Mouse (Mus musculus): Measurements from ENCODE around the gene Slc28a3.

Gene Slc28a3

DNA sequence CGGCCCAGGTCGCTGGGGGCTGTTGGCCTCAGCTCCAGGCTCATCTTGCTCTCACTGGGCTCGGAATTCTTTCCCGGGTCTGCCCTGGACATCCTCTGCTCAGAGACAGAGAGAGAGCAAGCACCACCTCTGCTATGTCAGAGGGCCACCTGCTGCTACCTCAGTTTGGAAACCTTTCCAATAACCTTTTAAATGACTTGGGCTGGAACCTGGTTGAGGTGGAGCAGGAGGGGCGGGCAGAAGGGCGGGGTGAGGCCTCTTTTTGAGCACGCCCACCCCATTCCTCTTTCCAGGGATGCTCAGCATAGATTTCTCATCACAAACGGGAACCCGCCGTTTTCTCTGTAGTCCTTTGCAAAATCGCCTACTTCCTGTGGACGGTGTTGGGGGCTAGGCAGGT, at the start of gene Slc28a3:
Gene Slc28a3, minus strand, starts transcription at position 162 of the 400 bp plus-strand sequence.
- no peak for DNase-seq (ENCODE audit: low spot score)

DNA sequence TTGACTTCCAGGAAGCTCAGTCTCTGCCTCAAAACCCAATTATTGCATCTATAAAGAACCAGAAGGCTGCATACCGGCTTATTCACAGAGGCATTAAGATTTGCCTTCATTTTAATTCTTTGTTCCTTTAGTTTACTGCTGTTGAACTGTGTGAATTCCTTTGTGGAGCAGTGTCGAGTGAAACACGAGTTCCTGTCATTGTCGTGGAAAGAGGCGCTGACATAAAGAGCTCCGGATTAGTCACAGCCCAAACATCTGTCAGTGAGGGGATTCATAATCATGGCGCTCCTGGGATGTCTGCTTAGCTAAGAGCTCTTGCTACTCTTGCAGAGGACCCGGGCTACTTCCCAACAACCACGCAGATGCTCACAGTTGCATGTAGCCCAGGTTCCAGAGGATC, 47.3 kb upstream of the Slc28a3 start:
- DNase-seq (ENCODE audit: low spot score) = no peak

DNA sequence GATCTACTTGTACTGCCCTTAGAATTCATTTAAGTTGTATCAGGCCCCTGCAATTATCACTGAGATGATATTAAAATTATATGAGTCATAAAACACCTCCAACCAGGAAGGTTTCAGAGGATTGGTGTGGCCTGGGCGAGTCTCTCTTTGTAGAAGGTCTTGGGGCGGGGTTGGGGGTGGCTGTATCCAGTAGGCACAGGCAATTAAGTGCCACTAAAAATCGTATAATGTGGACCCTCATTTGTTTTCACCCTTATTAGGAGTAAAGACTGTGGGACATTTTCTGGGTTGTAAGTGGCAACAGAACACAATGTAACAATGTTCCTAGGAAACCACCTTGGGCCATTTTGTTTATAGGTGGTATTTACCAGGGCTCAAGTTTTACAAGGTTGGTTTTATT, 46.2 kb upstream of the Slc28a3 start:
- DNase-seq (ENCODE audit: low spot score) = no peak

DNA sequence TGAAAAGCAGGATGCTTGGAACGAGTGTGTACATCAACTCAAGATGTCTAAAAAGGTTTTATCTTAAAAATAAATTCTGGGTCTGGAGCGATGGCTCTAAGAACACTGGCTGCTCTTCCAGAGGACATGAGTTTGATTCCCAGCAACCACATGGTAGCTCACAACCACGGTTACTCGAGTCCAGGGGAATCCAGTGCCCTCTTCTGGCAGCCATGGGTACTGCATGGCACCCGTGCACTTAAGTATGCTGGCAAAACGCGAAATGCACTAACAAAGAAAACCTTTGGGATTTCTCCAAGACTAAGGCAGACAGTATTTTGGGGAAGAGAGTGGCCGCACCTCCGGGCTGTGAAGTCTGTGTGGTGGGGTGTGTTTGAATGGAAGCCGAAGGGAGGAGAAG, 44.9 kb upstream of the Slc28a3 start:
- no peak for DNase-seq (ENCODE audit: low spot score)

DNA sequence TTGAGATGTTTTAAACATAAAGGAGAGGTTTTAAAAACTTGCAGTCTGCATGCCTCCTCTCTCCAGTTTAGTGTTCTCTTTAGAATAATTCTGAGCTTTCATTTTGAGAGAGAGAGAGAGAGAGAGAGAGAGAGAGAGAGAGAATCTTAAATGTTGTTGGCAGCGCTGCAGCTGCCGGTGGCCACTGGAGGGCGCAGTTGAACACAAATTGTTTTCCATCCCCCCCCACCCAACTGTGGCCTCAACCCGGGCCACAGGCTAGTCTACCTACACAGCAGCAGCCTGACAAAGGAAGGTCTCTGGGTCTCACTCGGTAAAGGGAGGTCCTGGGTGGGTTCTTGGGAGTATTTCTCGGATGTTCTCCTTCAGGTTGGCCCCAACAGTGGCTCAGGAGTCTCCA, 29.7 kb upstream of the Slc28a3 start:
- no peak for DNase-seq (ENCODE audit: low spot score)

DNA sequence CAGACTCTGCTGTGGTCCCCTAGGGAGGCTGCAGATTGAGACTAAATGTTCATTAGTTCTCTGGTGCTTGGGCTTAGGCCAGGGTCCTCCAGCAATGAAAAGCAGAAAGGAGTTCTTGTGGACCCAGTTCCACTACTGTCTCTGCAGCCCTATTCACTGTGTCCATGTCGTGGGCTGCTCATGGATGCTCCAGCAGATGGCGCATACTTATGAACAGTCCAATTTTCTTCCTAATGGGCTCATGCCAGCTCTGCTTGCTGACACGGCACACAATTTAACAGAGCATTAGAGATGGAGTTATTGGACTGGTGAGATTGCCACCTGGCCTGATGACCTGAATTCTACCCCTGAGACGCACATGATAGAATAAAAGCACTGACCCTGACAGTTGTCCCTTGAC, 28.3 kb upstream of the Slc28a3 start:
- DNase-seq (ENCODE audit: low spot score) = peak; percentile 8

DNA sequence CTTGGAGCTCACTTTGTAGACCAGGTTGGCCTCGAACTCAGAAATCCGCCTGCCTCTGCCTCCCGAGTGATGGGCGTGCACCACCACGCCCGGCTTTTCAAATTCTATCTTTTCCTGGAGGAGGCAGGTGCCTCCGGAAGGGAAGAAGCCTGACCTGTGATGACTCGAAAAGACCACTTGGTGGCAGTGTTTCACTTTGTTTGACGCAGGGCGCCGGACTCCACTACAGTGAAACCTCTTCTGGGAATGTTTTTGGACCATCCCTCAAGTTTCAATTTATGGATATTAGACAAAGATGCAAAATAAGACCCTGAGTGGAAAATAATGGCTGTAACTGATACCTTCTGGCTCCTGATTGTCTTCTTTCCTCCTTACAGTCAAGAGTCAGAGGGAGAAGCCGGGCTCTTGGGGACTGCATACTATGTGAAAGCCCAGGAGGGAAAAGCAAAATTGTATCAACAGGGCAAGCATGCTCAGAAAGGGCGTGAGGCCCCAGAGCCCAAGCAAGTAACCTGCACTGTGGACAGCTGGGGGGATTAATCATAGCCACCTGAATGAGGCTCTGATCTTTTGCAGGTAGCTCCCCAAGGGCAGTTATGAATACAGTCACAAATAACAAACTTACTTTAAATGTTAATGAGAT, 26.8 kb upstream of the Slc28a3 start:
- peak; percentile 74 for DNase-seq (ENCODE audit: low spot score)

DNA sequence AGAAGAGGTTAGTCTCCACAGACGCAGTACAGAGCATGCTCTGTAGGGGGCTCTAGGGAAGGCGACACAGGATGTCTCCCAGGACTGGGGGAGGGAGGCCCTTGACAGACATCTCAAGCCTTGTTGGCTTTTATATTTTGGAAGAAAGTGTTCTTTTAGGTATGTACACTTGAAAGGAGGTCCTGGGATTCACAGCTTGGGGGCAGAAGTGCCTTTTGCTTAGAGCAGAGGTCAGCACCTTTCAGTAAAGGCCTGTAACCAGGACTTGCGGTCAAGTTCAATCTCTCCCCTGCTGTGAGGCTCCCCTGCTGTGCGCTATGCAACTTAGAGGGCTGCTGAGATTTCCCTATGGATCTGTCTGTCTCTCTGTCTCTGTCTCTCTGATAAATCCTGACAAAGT, 23.2 kb upstream of the Slc28a3 start:
- no peak for DNase-seq (ENCODE audit: low spot score)

DNA sequence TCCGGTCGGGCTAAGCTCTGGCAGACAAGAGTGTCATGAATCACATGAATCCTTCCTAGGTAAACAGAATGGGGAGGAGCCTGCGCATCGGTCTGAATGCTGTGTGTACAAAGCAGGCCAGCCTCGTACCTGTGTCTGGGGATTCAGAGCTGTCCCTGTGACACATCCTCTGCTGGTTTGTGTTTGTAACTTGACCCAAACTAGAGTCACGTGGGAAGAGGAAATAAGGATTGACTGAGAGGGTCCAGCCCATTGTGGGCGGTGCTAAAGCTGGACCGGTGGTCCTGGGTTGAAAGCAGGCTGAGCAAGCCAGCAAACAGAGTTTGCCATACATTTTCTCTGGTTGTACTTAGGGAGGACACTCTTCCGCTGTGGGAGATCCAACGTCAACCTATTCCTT, 20.1 kb upstream of the Slc28a3 start:
- DNase-seq (ENCODE audit: low spot score) = no peak

DNA sequence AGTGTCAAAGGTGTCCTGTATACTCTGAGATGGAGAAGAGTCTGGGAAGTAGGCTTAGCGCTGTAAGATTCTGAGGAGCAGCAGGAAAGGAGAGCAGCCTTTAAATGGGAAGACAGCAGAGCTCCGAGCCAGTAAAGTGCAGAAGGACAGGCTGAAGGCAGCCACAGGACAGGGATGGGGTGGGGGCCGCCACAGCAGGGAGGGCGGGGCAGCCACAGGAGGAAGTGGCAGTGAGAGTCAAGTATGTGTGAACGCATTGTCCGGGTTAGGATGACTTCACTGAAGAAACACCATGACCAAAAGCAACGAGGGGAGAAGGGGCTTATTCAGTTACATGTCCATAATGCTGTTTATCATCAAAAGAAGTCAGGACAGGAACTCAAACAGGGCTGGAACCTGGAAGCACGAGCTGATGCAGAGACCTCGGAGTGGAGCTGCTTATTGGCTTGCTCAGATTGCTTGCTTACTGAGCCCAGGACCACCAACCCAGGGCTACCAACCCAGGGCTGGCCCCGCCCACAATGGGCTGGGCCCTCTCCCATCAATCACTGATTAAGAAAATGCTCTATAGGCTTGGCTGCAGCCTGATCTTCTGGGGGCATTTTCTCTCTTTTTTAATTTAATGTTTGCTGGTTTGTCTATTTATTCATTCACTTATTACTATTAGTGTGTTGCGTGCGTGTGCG, 18.8 kb upstream of the Slc28a3 start:
- DNase-seq (ENCODE audit: low spot score) = no peak

DNA sequence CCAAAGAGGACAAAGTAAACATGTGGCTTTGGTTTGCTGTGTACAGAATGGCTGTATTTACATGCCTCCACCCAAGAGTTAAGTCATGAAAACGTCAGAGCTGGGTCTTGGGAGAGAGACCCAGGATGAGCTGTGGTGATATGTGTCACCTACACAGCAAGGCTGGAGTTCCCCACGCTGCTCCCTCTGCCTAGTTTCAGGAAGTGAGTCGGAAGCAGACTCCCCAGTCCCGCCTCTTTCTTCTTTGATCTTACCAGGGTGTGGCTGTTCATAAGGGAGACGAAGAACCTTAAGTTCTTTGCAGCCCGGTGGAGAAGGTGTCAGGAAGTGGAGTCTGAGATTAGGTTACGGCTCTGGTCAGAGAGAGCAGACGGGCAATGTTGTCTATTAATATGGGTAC, 12.0 kb upstream of the Slc28a3 start:
- DNase-seq (ENCODE audit: low spot score) = no peak

DNA sequence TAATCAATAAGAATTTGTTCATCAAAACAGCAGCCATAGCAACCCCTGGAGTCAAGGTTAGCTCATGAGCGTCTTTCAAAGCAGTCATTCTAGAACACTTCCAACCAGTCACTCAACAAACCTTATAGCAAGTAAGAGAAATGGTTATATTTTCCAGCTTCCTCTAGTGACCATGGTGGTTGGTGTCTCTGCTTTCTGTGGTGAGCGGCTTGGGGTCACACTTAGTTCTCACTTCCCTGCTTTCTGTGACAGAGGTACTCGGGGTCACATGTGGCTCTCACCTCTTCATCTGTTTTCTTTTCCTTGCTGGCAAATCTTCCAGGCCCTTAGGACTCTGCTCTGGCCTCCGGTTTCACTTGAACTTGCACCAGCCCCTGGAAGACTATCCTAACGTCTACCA, 8.6 kb upstream of the Slc28a3 start:
- no peak for DNase-seq (ENCODE audit: low spot score)

DNA sequence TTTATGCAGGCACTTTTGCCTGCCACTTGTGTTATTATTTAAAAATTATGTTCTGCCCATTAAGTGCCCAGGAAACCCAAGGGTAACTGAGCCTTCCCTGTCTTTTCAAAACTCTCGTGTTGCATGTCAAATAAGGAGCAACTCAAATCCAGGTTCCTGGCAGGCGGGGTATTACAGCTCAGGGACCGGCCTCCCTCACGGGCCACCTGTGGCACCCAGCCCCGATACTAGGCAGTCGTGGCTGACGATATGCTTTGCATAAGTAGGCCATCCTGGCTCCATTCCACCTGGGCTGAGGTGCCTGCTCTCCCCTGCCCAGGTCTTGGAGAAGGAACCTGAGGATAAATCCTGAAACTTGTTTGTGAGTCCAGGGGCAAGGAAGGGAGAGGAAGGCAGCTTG, 618 bp downstream of the Slc28a3 start:
- DNase-seq (ENCODE audit: low spot score) = no peak

DNA sequence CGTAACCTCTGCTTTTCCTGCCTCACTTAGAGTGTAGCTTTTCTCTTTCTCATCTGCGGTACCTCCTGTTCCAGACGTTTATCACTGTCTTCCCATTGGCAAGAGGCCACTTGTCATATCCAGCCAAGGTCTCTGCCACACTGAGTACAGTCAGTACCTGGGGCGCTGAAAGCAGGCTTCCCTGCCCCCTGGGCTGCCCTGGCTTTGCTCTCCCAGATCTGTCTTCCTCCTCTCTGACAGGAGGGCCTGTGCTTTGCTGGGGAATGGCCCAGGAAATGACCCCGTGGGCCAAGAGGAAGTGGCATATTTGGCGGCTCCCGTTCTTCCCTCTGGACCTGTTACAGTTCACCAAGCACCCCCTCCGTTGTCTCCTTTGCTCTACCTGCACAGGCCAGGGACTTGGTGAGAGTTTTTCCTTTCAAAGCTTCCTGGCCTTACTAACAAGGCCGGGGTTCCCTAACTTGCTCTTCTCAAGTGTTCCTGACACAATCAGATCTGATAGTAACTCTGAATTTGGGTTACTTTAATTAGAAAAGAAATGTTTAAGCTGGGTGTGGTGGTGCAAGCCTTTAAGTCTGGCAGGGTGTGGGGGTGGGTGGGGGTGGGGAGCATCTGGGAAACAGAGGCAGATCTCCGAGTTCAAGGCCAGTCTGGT, 9.3 kb downstream of the Slc28a3 start:
- no peak for DNase-seq (ENCODE audit: low spot score)

DNA sequence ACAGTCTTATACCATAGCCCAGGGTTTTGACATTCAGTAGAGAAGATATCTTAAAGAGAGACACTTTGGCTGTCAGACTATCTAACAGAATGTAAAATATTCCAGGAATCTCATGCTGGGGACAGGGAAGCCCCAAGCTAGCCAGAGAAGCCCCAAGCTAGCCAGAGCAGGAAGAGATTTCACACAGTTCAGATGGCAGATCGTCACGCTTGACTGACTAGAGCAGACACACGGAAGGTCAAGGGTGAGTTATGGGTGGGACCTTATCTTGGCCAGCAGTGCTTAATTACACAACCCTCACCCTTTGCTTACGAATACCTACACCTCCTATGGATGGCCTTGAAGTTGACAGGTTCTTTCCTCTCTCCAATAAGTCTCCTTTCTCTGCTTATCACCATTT, 12.1 kb downstream of the Slc28a3 start:
- no peak for DNase-seq (ENCODE audit: low spot score)

DNA sequence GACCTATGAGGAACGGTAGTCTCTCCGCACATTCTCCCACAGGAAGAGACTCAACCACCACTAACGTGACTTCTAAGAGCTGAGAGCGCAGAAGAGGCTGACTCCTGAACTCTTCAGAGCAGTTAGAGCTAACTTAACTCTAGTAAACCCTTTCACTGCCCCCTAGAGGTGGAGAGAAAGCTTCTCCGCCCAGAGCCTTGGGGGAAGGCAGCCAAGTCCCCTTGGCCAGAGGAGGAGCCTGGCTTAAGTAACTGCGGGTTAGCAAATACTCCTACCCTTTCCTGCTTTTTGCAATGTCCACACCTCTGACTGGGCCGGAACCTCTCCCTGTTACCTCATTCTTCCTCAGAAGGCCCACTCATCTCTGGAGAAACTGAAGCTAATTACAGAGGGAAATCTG, 17.5 kb downstream of the Slc28a3 start:
- DNase-seq (ENCODE audit: low spot score) = no peak

DNA sequence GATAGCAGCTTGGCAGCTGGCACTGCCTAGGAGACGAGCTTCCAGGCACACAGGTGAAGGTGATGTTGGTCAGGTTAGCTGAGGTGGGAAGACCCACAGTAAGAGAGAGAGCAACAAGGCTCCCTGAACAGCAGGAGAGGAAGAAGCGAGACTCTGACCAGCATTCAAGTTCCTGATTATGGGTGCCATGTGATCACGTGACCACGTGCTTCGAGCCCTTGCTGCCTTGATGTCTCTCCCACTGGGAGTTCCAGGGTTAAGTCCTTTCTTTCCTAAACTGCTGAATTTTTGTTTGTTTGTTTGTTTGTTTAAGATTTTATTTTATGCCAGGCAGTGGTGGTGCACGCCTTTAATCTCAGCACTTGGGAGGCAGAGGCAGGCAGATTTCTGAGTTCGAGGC, 18.8 kb downstream of the Slc28a3 start:
- no peak for DNase-seq (ENCODE audit: low spot score)

DNA sequence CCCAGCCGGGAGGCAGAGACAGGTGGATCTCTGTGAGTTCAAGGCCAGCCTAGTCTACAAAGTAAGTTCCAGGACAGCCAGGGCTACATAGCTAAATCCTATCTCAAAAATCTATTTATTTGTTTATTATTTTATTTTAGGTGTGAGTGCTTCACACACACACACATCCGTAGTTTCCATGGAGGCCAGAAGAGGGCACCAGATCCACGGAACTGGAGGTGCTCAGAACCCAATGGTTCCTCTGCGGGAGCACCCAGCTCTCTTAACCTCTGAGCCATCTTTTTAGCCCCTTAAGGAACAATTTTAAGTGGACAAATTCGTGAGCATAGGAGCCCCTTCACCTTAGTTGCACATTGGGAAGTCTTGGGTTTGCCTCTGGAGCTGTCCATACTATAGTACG, 20.0 kb downstream of the Slc28a3 start:
- no peak for DNase-seq (ENCODE audit: low spot score)

DNA sequence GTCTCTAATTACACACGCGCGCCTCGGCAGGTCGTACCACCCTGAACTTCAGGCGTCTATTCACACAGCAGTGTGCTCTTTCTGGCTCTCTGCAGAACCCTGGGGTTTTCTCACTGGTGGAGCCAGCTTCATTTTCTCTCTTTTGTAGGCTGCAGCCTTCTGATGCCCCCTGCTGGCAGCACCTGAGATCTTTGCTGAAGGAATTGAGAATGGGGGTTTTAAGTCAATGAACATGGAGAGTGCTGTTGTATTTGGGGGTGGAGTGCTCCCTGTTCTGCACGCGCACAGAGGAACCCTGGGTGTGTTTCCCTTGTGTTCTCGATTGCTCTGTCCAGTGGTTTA, 21.2 kb downstream of the Slc28a3 start:
- peak; percentile 64 for DNase-seq (ENCODE audit: low spot score)

DNA sequence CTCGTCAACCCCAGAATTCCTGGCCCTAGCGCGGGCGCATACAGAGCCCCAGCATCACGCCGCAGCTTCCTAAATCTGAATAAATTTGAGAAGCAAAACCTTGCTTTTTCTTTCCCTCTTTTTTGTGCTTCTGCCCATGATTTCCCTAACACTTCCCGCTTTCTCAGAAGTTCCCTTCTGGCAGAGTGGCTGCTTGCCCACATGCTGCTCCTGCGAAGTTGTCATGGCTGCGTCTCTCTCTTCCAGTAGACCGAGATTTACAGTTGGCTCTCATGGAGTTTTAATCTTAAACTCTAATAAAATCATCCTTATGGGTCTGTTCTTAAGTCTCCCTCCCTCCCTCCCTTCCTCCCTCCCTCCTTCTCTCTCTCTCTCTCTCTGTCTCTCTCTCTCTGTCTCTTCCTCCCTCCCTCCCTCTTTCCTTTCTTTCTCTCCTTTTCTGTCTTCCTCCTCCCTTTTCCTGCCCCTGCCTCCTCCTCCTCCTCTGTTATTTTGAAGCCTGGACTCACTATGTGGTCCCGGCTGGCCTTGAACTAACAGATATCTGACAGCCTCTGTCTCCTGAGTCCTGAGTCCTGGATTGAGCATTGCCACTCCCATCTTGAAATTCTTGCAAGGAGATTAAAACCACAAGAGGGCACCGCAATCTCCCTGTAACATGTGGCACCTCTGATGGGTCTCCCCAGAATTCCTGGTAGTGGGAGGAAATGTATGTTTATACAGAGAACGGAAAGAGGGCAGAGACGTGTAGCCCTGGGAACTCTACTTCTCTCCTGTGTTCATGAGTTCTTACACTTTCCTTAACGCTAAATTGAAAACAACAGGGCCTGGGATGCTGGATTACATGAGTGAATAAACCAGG, 21.8 kb downstream of the Slc28a3 start:
- DNase-seq (ENCODE audit: low spot score) = peak; percentile 7

DNA sequence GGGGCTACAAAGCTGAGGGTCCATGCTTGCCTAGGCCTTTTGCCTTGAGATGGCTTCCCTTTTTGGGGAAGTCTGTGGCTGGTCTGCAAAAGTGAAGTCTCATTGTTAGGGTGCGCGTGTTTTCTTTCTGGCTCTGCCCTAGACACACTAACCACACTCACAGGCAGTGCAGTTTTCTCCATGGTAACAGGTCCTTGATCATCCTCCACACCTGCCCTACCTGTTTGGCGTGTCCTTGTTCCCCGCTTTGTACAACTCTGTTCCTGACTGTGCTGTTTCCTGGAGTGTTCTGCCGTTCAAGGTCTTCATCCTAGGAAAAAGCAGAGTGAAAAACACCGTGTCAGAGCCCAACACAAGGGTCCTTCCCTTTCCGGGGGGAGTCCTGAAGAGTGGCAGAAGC, 22.7 kb downstream of the Slc28a3 start:
- no peak for DNase-seq (ENCODE audit: low spot score)

DNA sequence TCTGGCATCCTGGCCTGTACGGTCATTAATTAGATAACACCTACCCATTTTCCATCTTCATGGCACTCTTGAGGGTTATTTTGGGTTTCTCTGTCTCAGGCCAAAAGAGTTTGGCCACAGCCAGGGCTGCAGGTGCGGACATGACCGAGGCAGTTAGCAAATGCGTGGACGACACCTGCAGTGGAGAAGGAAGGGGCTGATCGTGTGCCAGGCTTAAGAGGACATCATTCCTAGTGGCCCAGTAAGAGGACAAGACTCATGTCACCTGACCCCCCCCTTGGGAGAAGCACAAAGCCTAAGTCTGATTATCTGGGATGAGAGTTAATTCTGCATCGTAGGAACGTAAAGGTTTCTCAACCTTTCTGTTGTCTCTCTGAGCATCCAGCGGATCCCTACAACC, 44.5 kb downstream of the Slc28a3 start:
- DNase-seq (ENCODE audit: low spot score) = no peak
